Mouse (Mus musculus) frontal cortex, postnatal 25 days (tissue): ENCODE data around the gene Gm21961.
"Not testable (repeated sequence)": the region's sequence is repeated elsewhere in the genome, so short reads cannot be mapped to it uniquely, and the experiment has no call there.

Source experiments
- DNase-seq, 2 experiments: peaks; one replicate each; pipeline ENCODE4 v3.0.0; 2022; ENCODE audit warnings: low spot score in 2 of 2

Gene Gm21961

GRCm38 (mm10) chr15:65014804-65015203 lies at the start of gene Gm21961:
Gene Gm21961 (minus strand): TSS chr15:65014904.
- DNase-seq, result no peak

GRCm38 (mm10) chr15:65041999-65042398 lies 27.3 kb upstream of the Gm21961 start:
- no peak for DNase-seq

GRCm38 (mm10) chr15:65039216-65039615 lies 24.5 kb upstream of the Gm21961 start:
- DNase-seq, result not testable (repeated sequence)

- DNase-seq, result no peak
These were observed 3.3 kb upstream of the Gm21961 start for GRCm38 (mm10) chr15:65017971-65018370.

GRCm38 (mm10) chr15:65006177-65006576 lies 8.5 kb downstream of the Gm21961 start:
- no peak for DNase-seq

GRCm38 (mm10) chr15:64994498-64994897 lies 20.2 kb downstream of the Gm21961 start:
- DNase-seq, result no peak

- DNase-seq, result no peak
These were observed 34.7 kb downstream of the Gm21961 start for GRCm38 (mm10) chr15:64979976-64980375.

GRCm38 (mm10) chr15:64976044-64976805 lies 38.5 kb downstream of the Gm21961 start:
- DNase-seq, result no peak
